Mouse (Mus musculus): ENCODE measurements around the gene Tex14. TPM values are rescaled to one million over a fixed set of nuclear protein-coding genes. Genes with fewer than 3 reads are reported as not detected.
A peak's percentile ranks its signal among the peaks of the same experiment; 100 is the strongest.

Tex14 gene
- total RNA-seq, 2 experiments from 2014 or later = 0.25 to 0.32 TPM

GRCm38 (mm10) chr11:87581933-87582710 lies 177.3 kb downstream of the Tex14 start:
- intact Hi-C loops (cut with DNase I) = no loop called here

GRCm38 (mm10) chr11:87583291-87584034 lies 178.6 kb downstream of the Tex14 start:
- intact Hi-C loops (cut with DNase I) = no loop called here
- no peak for DNase-seq (ENCODE audit: low spot score in 2 of 2)

More at GRCm38 (mm10) chr11:87581933-87582710, 177.3 kb downstream of the Tex14 start:
- peak in 1 of 2 experiments; percentile 65 for DNase-seq (ENCODE audit: low spot score in 2 of 2)

DNA sequence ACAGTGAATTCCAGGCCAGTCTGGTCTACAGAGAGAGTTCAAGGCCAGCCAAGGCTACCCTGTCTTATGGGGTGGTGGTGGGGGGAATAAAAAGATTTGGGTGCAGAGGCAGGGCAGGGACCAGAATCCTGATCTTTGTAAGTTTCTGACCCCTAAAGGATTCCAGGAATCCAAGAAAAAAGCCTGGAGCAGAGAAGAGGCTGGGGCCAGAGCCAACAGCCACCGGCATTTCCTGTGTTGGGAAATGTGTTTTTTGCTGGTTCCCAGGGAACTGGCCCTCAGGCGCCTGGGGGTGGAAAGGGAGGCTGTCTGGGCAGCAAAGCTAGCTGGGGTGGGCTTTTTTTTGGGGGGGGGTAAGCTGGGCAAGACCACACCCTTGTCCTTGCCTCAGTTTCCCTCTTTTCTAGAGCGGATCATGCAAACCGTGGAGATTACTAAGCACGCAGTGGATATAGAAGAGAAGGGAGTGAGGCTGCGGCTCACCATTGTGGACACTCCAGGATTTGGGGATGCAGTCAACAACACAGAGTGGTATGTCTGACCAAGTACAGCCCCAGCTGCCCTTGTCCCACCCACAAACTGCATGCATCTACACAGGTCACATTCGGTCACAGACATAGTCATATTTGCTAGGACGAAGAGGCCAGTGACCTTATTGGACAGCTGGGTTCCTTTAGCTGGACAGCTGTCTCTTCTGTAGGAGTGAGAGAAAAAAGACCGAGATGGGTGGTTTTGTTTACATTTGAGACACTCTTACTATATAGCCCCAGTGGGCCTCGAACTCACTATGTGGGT lies 180.0 kb downstream of the Tex14 start:
- DNase-seq (ENCODE audit: low spot score in 2 of 2) = no peak
- intact Hi-C loops (cut with DNase I) = no loop called here

- intact Hi-C loops (cut with DNase I) = no loop called here
- DNase-seq (ENCODE audit: low spot score in 2 of 2) = no peak
These were observed 182.5 kb downstream of the Tex14 start for GRCm38 (mm10) chr11:87587211-87587874.

DNA sequence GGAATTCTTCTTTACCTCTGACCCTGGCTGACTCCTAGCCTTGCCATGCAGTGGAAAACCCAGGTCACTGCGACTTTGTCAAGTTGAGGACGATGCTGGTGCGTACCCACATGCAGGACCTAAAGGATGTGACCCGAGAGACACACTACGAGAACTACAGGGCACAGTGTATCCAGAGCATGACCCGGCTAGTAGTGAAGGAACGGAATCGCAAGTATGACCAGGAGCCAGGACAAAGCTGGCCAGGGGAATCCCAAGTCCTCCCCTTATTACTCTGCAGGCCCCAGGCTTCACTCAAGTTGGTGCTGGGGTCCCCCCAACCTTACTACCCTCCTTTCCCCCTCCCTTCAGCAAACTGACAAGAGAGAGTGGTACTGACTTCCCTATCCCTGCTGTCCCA lies 184.7 kb downstream of the Tex14 start:
- DNase-seq (ENCODE audit: low spot score in 2 of 2) = no peak
- intact Hi-C loops (cut with DNase I) = no loop called here

DNA sequence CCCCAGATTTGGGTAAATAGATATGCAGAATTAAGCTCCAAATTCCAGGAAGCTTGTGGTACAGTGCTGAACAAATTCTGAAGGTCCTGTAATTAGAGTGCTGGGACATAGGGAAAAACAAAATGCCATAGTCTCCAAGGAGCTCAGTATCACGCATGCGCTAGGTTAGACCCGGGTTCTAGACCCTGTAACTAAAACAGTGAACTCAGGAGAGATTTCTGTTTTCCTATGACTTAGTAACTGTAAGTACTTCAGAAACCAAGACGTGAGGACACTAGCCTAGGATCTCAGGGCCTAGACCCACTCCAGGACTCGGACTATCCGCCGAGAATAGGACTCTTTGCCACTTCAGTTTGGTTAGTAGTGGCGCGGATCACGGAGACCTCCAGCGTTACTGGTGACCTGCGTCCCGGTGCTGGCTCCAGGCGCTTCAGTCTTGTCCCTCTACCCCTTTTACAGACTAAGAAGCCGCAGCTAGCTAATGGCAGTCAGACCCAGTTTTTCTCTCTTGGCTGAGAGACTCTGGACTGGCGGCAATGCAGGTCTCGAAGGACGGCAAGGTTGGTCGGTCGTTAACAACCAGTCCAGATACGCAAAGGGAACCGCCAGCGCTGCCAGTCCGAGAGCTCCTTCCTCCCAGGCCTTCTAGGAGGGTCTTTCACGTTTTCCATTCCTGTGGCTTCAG lies 186.1 kb downstream of the Tex14 start:
- peak; percentile 34 to 35 for DNase-seq (ENCODE audit: low spot score in 2 of 2)
- intact Hi-C loops (cut with DNase I) = no loop called here

DNA sequence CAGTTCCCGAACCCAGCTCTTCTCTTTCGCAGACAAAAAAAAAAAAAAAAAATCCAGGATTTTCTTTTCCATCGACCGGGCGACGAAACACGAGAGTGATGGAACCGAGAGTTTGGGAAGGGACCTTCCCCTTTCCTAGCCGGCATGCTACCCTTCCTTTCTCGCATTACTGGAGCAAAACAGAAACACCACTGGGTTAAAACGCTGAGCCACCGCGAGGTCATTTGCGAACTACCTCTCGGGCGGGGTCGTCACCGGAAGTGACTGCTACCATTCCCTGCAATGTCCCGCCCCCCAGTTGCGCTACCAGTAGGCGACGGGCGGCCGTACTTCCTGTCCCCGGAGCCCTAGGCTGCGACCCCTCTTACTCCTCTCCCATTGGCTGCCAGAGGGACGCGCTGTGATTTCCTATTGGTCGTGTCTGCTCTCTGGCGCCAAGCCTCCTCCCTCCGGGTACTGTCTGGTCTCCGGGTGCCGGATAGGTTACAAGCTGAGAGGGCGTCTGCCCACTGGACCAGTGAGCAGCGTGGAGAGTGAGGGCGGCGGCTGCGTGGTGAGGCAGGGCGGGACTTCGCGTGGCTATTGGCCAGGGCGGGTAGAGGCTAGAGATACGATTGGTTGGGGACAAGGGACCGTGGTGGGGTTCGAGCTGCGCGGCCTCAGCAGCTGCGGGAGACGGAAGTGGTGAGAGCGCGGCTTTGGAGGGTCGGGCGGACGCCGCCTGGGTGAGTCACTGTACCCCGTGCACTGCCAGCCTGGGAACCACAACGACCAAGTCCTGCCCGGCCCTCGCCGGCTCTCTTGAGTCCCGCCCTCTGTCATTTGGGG lies 186.9 kb downstream of the Tex14 start, which contains the start of gene Mtmr4:
TSS of gene Mtmr4 (plus strand) at position 637 of the 828 bp plus-strand sequence.
- intact Hi-C loops (cut with DNase I) = no loop called here
- DNase-seq (ENCODE audit: low spot score in 2 of 2) = peak; percentile 100

- no peak for DNase-seq (ENCODE audit: low spot score in 2 of 2)
- intact Hi-C loops (cut with DNase I) = no loop called here
These were observed 187.5 kb downstream of the Tex14 start for GRCm38 (mm10) chr11:87592354-87592695.

GRCm38 (mm10) chr11:87592713-87593598 lies 188.1 kb downstream of the Tex14 start:
- intact Hi-C loops (cut with DNase I) = no loop called here

DNA sequence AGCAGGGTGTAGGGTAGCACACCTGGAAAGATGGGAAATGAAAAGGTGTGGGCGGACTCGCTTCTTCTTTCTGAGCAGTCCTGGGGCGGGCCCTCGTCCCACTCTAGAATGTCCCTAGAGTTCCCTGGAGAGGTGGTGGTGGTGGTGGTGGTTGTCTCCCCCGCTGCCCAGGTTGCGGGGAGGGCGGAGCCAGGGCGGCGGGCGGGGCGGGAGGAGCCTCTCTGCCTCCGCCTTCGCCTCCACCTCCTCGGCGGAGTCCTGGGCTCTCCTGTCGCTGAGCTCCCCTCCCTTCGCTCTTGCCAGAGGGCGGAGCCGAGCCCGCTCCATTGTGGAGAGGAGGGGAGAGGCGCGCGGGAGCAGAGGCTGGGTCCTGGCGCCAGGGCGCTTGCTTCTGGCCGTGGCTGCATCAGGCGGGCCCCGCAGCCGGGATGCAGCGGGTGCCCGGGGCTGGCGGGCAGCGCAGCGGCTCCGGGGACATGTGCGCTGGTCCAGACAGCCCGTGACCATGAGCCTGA lies 190.5 kb downstream of the Tex14 start:
- DNase-seq (ENCODE audit: low spot score in 2 of 2) = peak; percentile 82 to 87
- intact Hi-C loops (cut with DNase I) = loop anchor here (5.0 kb wide), 1 partner anchor 167 kb away; the partner anchor contains the start of gene Tspoap1

More at GRCm38 (mm10) chr11:87592713-87593598, 188.1 kb downstream of the Tex14 start:
- no peak for DNase-seq (ENCODE audit: low spot score in 2 of 2)

- intact Hi-C loops (cut with DNase I) = loop anchor here (5.0 kb wide), 1 partner anchor 166 kb away; the partner anchor contains the start of gene Tspoap1
- peak; percentile 40 to 62 for DNase-seq (ENCODE audit: low spot score in 2 of 2)
These were observed 191.1 kb downstream of the Tex14 start for GRCm38 (mm10) chr11:87595976-87596375.

GRCm38 (mm10) chr11:87596492-87596891 lies 191.6 kb downstream of the Tex14 start:
- peak in 1 of 2 experiments; percentile 32 for DNase-seq (ENCODE audit: low spot score in 2 of 2)
- intact Hi-C loops (cut with DNase I) = loop anchor here (5.0 kb wide), 1 partner anchor 166 kb away; the partner anchor contains the start of gene Tspoap1

GRCm38 (mm10) chr11:87597061-87597460 lies 192.2 kb downstream of the Tex14 start:
- intact Hi-C loops (cut with DNase I) = loop anchor here (5.0 kb wide), 1 partner anchor 165 kb away; the partner anchor contains the start of gene Tspoap1

DNA sequence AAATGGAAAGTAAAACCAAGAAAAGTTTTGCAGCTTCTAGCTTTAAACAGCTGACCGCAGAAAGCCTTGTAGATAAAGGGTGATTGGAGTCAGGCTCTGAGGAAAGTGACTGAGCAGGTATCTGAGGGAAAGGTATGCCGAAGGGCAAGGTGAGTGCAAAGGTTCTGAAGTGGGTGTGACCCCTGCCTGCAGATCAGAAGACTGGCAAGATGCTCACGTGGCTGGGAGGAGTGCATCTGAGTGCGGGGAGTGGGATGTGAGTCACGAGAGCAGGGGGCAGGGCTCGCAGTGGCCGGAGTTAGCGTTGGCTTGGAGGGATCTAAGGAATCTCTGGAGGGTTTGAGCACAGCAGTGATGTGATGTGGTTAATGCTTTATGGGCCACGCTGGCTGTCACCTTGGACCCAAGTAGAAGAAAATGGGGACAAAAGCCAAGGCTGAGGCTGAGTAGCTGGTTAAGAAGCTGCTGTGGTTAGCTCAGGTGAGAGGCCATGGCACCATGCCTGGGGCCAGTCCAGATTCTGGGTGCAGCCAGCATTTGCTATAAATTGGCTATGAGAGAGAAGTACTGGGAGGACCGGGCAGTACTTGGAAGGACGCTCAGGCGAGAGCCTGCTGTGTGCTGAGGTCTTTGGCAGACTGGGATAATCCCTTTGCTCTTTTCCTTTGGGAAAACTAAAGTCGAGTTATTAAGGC lies 194.7 kb downstream of the Tex14 start:
- intact Hi-C loops (cut with DNase I) = loop anchor here (5.0 kb wide), 1 partner anchor 163 kb away; the partner anchor contains the start of gene Tspoap1
- DNase-seq (ENCODE audit: low spot score in 2 of 2) = no peak

More at GRCm38 (mm10) chr11:87597061-87597460, 192.2 kb downstream of the Tex14 start:
- DNase-seq (ENCODE audit: low spot score in 2 of 2) = no peak

DNA sequence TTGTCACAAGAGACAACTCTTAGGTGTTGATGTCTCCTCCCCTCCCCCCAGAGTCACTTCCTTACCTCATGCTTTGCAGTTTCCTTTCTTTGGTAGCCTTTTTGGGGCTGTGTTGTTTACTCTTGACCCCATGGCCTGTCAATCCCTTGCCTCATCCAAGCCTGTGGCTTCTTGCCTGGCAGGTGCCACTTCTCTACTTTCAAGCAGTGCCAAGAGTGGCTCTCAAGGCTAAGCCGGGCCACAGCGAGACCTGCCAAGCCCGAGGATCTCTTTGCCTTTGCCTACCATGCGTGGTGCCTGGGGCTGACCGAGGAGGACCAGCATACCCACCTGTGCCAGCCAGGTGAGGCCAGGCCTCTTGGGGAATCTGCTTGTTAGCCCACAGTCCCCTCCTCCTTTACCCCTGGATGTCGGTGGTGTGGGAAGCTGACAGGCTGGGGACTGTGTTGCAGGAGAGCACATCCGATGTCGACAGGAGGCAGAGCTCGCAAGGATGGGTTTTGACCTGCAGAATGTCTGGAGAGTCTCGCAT lies 195.5 kb downstream of the Tex14 start:
- DNase-seq (ENCODE audit: low spot score in 2 of 2) = no peak
- intact Hi-C loops (cut with DNase I) = no loop called here

- DNase-seq (ENCODE audit: low spot score in 2 of 2) = no peak
- intact Hi-C loops (cut with DNase I) = no loop called here
These were observed 197.4 kb downstream of the Tex14 start for GRCm38 (mm10) chr11:87602234-87602633.

All from left cerebral cortex, postnatal 25 days (tissue).